Mouse (Mus musculus): Measurements from ENCODE around the gene Ak1. TPM values are rescaled to one million over a fixed set of nuclear protein-coding genes. Genes with fewer than 3 reads are reported as not detected.
A peak's percentile ranks its signal among the peaks of the same experiment; 100 is the strongest.

Gene Ak1
- total RNA-seq, 2 experiments from 2014 or later, result 1,818 to 2,240 TPM

- peak; percentile 69 to 70 for DNase-seq
- intact Hi-C loops (cut with DNase I), result no loop called here
These were observed 3.8 kb downstream of the Ak1 start for GRCm38 (mm10) chr2:32625212-32625872.

- DNase-seq, result peak; percentile 72 to 75
- intact Hi-C loops (cut with DNase I), result no loop called here
These were observed 4.5 kb downstream of the Ak1 start for GRCm38 (mm10) chr2:32625873-32626694.

GRCm38 (mm10) chr2:32627266-32628043 is 5.9 kb downstream of the Ak1 start:
- intact Hi-C loops (cut with DNase I), result no loop called here

GRCm38 (mm10) chr2:32628044-32628550 is 6.5 kb downstream of the Ak1 start:
- no peak for DNase-seq
- intact Hi-C loops (cut with DNase I), result no loop called here

More at GRCm38 (mm10) chr2:32627266-32628043, 5.9 kb downstream of the Ak1 start:
- no peak for DNase-seq

- intact Hi-C loops (cut with DNase I), result no loop called here
- peak; percentile 74 to 81 for DNase-seq
These were observed 7.2 kb downstream of the Ak1 start for GRCm38 (mm10) chr2:32628729-32629128.

GRCm38 (mm10) chr2:32629276-32629976 is 7.9 kb downstream of the Ak1 start:
- DNase-seq, result peak in 1 of 2 experiments; percentile 46
- intact Hi-C loops (cut with DNase I), result no loop called here

GRCm38 (mm10) chr2:32630036-32630435 is 8.5 kb downstream of the Ak1 start:
- intact Hi-C loops (cut with DNase I), result no loop called here
- no peak for DNase-seq

GRCm38 (mm10) chr2:32631046-32631445 is 9.5 kb downstream of the Ak1 start:
- DNase-seq, result no peak
- intact Hi-C loops (cut with DNase I), result no loop called here

GRCm38 (mm10) chr2:32631737-32632394 is 10.3 kb downstream of the Ak1 start:
- peak; percentile 71 to 73 for DNase-seq
- intact Hi-C loops (cut with DNase I), result no loop called here

- DNase-seq, result peak; percentile 46 to 62
- intact Hi-C loops (cut with DNase I), result loop anchor here (1.0 kb wide), 1 partner anchor 56 kb away; no protein-coding TSS in a partner anchor
These were observed 12.1 kb downstream of the Ak1 start for GRCm38 (mm10) chr2:32633660-32634059.

GRCm38 (mm10) chr2:32634277-32635105 is 12.9 kb downstream of the Ak1 start:
- DNase-seq, result no peak
- intact Hi-C loops (cut with DNase I), result no loop called here

GRCm38 (mm10) chr2:32636617-32637016 is 15.1 kb downstream of the Ak1 start:
- intact Hi-C loops (cut with DNase I), result no loop called here
- no peak for DNase-seq

- intact Hi-C loops (cut with DNase I), result no loop called here
- DNase-seq, result peak in 1 of 2 experiments; percentile 48
These were observed 16.3 kb downstream of the Ak1 start for GRCm38 (mm10) chr2:32637778-32638281.

- intact Hi-C loops (cut with DNase I), result no loop called here
These were observed 18.1 kb downstream of the Ak1 start for GRCm38 (mm10) chr2:32639632-32640031.

GRCm38 (mm10) chr2:32640550-32641051 is 19.0 kb downstream of the Ak1 start:
- DNase-seq, result no peak
- intact Hi-C loops (cut with DNase I), result no loop called here

More at GRCm38 (mm10) chr2:32639632-32640031, 18.1 kb downstream of the Ak1 start:
- no peak for DNase-seq

GRCm38 (mm10) chr2:32641810-32642209 is 20.3 kb downstream of the Ak1 start:
- intact Hi-C loops (cut with DNase I), result no loop called here
- DNase-seq, result no peak

- no peak for DNase-seq
These were observed 21.3 kb downstream of the Ak1 start for GRCm38 (mm10) chr2:32642813-32643212.

GRCm38 (mm10) chr2:32644083-32644482 is 22.5 kb downstream of the Ak1 start:
- DNase-seq, result no peak
- intact Hi-C loops (cut with DNase I), result no loop called here

More at GRCm38 (mm10) chr2:32642813-32643212, 21.3 kb downstream of the Ak1 start:
- intact Hi-C loops (cut with DNase I), result no loop called here

Data from gastrocnemius, postnatal 36 days (tissue).